Mouse (Mus musculus) liver, adult 2 months (tissue): ENCODE results near the gene Borcs7. TPM values are rescaled to one million over a fixed set of nuclear protein-coding genes. Genes with fewer than 3 reads are reported as not detected.

Experiments used
- DNase-seq: peaks from one replicate; pipeline ENCODE4 v3.0.0-alpha.2; 2011; ENCODE audit warnings: low read depth, low spot score; ENCODE audit errors: extremely low read depth
- H3K27ac ChIP-seq: fragments of 200-500 bp; replicated peaks from 2 replicates; pipeline ENCODE4 v1.5.1; 2012; ENCODE audit warnings: low read depth, mild to moderate bottlenecking, control low read depth, inconsistent platforms, low read length; ENCODE audit not compliant: insufficient read depth
- H3K27me3 ChIP-seq: fragments of 200-500 bp; 2 replicates; pipeline ENCODE4 v1.6.1; 2012; ENCODE audit warnings: mild to moderate bottlenecking, moderate library complexity, low read length, inconsistent platforms; ENCODE audit not compliant: control insufficient read depth, insufficient read depth
- H3K36me3 ChIP-seq: fragments of 200-500 bp; 2 replicates; pipeline ENCODE4 v1.6.1; 2012; ENCODE audit warnings: low read length, inconsistent platforms; ENCODE audit not compliant: control insufficient read depth, insufficient read depth
- H3K4me1 ChIP-seq: fragments of 200-500 bp; 2 replicates; pipeline ENCODE4 v1.6.1; 2011; ENCODE audit warnings: low read length; ENCODE audit not compliant: control insufficient read depth, insufficient read depth
- H3K4me3 ChIP-seq: fragments of 200-500 bp; 2 replicates; pipeline ENCODE4 v1.5.1; 2011; ENCODE audit warnings: low read depth, mild to moderate bottlenecking, control low read depth, low read length, moderate library complexity; ENCODE audit not compliant: insufficient read depth
- H3K79me2 ChIP-seq: fragments of 200-500 bp; 2 replicates; pipeline ENCODE4 v1.6.1; 2012; ENCODE audit warnings: inconsistent platforms, mild to moderate bottlenecking, low read length, moderate library complexity; ENCODE audit not compliant: control insufficient read depth, insufficient read depth
- H3K9ac ChIP-seq: fragments of 200-500 bp; 2 replicates; pipeline ENCODE4 v1.6.1; 2012; ENCODE audit warnings: low read depth, mild to moderate bottlenecking, control low read depth, inconsistent platforms, low read length
- CTCF ChIP-seq: fragments of 200-500 bp; IDR thresholded peaks from 2 replicates; pipeline ENCODE4 v1.5.1; 2011; ENCODE audit warnings: low read depth, low read length, control low read depth
- POLR2A ChIP-seq: fragments of 200-500 bp; IDR thresholded peaks from 2 replicates; pipeline ENCODE4 v1.6.1; 2011; ENCODE audit warnings: low read length, control low read depth; ENCODE audit not compliant: insufficient read depth; ENCODE audit errors: extremely low read depth
- WGBS: fragments of 180-500 bp; shearing (Covaris S2); methylation state at CpG from one replicate; pipeline ENCODE4 v1.1.7; 2018; 5-methylcytosine and 5-hydroxymethylcytosine counted together
- polyA plus RNA-seq: library from polyadenylated mRNA; depleted of rRNA; stranded (reverse); fragments of >200 nt; gene quantifications from 2 replicates; pipeline ENCODE4 v1.2.3, GENCODE M21; 2012
- total RNA-seq: library from RNA; depleted of rRNA; stranded (reverse); fragments of >200 nt; gene quantifications from 2 replicates; pipeline ENCODE4 v1.2.3, GENCODE M21; 2014

The Borcs7 gene
- total and polyA plus RNA-seq, 2 experiments: 2.9 to 4.8 TPM

GRCm38 (mm10) chr19:46697840-46698517, 8.3 kb downstream of the Borcs7 start:
- Histone ChIP-seq H3K9ac (no peak overlapping the region), H3K79me2 (no peaks in the 10 kb centered on the region), H3K4me3 (no peak overlapping the region), H3K27me3 (no peaks in the 10 kb centered on the region), H3K27ac (no peak overlapping the region), H3K36me3 (no peaks in the 10 kb centered on the region), H3K4me1 (peaks cover 4% of the 10 kb centered on the region)
- TF ChIP-seq POLR2A (no peak), CTCF (no peak)
- DNase-seq: no peak
- WGBS: 79% methylated on average over 19 of the region's 19 CpGs

DNA sequence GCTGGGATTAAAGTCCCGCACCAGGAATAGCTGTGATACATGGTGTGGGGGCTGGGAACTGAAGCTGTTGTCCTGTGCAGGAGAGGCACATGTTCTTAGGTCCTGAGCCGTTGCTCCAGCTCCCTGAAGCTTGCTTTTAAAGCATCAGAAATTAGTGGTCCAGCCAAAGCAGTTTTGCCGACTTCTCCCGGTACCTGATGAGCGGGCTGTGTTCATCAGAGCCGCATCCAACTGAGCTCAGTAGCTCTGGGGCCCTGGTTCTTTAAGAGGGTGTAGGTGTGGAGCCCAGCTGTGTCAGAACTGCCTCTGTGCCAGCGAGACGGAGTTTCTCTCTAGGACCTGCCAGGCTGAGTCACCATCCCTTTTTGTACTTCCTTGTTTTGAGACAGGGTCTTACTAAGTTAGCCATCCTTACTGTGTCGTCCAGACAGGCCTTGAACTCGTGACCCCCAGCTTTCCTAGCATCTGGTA, 9.3 kb downstream of the Borcs7 start:
- no peaks in the 10 kb centered on the region for H3K79me2 ChIP-seq
- WGBS: 84% methylated on average over 10 of the region's 10 CpGs
- DNase-seq: no peak
- H3K4me1 ChIP-seq: peaks cover 4% of the 10 kb centered on the region
- H3K27ac ChIP-seq: no peak overlapping the region
- TF ChIP-seq CTCF (no peak), POLR2A (no peak)
- H3K4me3 ChIP-seq: no peak overlapping the region
- H3K36me3 ChIP-seq: no peaks in the 10 kb centered on the region
- H3K27me3 ChIP-seq: no peaks in the 10 kb centered on the region
- H3K9ac ChIP-seq: no peak overlapping the region

GRCm38 (mm10) chr19:46701156-46701555, 11.4 kb downstream of the Borcs7 start:
- no peaks in the 10 kb centered on the region for H3K79me2 ChIP-seq
- DNase-seq: no peak
- no peaks in the 10 kb centered on the region for H3K27me3 ChIP-seq
- no peak overlapping the region for H3K4me3 ChIP-seq
- TF ChIP-seq POLR2A (no peak), CTCF (no peak)
- H3K4me1 ChIP-seq: peaks cover 9% of the 10 kb centered on the region
- H3K9ac ChIP-seq: no peak overlapping the region
- H3K27ac ChIP-seq: no peak overlapping the region
- 79% methylated on average over 9 of the region's 9 CpGs for WGBS
- no peaks in the 10 kb centered on the region for H3K36me3 ChIP-seq

GRCm38 (mm10) chr19:46705779-46706495, 16.2 kb downstream of the Borcs7 start:
- Histone ChIP-seq H3K79me2 (no peaks in the 10 kb centered on the region), H3K27me3 (no peaks in the 10 kb centered on the region), H3K36me3 (peaks cover 11% of the 10 kb centered on the region), H3K4me3 (no peak overlapping the region), H3K27ac (peak overlapping the region; percentile 61), H3K9ac (peak overlapping the region; percentile 31; the same call in 1 of the 2 replicates), H3K4me1 (peaks cover 17% of the 10 kb centered on the region; the same call in 1 of the 2 replicates)
- 53% methylated on average over 7 of the region's 7 CpGs for WGBS
- peak; percentile 74 for DNase-seq
- no peak for TF ChIP-seq CTCF
- TF ChIP-seq POLR2A: no peak

DNA sequence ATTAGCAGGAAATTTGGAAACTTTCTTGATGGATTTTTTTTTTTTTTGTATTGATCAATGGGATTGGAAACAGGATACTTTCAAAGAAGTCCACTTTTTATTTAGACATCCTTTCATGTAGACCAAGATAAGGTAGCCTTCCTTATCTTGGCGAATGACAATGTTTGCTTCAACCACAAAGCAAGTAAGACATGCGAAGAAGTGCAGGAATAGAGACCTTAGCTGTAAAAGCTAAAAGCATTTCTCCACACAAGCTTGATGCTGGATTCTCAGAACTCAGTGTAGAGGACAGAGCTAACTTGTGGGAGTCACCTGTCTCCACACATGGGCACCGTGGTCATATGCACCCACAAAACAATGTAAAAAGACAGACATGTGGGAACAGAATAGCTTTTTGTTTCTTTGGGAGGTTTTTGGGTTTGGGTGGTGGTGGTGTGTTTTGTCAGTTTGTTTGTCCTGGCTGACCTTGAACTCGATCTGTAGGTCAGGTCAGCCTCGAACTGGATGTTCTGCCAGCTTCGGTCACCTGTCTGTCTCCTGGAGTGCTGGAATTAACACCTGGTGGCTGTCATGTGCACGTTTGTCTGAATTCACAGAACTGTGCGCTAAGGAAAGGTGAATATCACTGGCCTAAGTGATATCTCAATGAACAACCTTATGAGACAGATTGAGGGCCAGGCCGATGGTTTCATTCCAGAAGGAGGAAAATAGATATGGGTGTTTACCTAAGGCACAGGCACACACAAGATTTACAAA, 17.0 kb downstream of the Borcs7 start:
- TF ChIP-seq CTCF (no peak), POLR2A (no peak)
- Histone ChIP-seq H3K79me2 (no peaks in the 10 kb centered on the region), H3K4me3 (no peak overlapping the region), H3K36me3 (peaks cover 11% of the 10 kb centered on the region), H3K9ac (peak overlapping the region; percentile 77), H3K4me1 (peaks cover 17% of the 10 kb centered on the region; the same call in 1 of the 2 replicates), H3K27ac (peak overlapping the region; percentile 66), H3K27me3 (no peaks in the 10 kb centered on the region)
- DNase-seq: peak; percentile 90
- 26% methylated on average over 9 of the region's 9 CpGs for WGBS
